Mouse (Mus musculus) left cerebral cortex, adult 8-10 months (tissue): ENCODE measurements at regions not wholly inside any gene's neighbourhood (a gene's known extent, or its start where the extent isn't known, plus 50 kb on each side); places are given as distances from the start of the nearest gene placed in this dataset.

Experiments used
- DNase-seq, 2 experiments: peaks; one replicate each; pipeline ENCODE4 v3.0.0; 2022; ENCODE audit warnings: low spot score in 2 of 2

DNA sequence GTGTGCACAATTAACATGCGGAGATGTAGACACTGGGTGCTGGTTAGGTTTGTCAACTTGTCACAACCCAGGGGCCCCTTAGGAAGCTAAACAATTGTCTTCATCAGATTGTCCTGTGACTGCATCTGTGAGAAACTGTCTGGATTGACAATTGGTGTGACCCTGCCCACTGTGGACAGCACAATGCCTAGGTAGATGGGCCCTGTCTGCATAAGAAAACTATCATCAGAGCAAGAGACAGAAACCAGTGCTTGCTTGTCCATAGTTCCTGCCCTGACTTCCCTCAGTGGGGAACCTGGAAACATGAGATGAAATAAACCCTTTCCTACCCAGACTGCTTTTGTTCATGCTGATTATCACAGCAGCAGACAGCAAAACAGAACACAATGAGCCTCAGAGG lies 63.5 kb upstream of the Tyw5 start:
- DNase-seq: no peak

DNA sequence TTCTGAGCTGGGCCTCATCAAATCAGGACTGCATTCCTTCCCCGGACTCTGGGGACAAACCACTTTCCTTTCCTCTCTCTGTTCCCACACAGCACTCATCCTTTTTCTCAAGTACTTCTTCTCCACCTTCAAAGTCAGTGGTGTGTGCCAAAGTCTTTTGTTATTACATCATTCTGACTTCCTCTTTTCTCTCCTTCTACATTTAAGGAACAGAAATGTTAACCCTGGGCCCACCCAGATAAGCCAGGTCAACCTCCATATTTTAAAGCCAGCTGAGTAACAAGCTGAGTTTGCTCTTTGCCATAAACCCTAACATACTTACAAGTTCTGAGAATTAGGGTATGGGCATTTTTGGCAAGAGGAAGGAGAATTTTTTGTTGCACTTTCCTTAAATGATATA lies 65.3 kb upstream of the Tyw5 start:
- DNase-seq: no peak

DNA sequence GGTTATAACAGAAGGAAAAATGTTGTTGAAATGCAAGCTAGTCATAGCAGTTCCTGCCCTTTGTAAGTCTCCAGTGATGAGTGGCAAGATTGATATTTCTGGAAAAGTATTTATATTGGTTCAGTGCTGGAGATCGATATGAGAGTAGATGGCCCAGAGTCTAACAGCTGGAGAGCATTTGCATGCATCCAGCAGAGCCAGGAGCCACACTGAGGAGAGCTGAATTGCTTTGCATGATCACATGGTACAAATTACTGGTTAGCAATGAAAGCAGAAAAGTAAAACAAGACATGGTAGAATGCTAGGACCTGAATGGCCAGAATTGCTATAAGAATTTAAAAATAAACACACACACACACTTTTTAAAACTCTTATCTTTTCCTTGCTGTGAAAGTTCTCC lies 70.8 kb upstream of the Tyw5 start:
- no peak for DNase-seq

DNA sequence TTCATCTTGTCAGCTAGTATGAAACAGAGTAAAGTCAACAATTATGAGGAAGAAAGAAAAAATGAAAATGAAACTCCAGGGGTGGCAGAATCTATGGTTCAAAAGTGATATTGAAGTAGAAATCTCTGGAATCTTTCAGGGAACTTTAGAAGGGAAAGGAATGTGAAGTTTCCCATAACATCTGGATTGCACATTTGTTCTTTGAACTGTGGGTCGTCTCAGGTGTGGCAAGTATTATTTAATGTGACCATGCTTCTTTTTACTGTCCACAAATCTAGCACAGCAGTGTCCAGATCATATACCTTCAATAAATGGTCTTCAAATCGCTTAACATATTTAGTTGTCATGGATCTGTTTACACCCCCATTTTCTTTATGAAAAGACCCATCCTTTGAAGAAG lies 71.2 kb upstream of the Tyw5 start:
- DNase-seq: no peak

DNA sequence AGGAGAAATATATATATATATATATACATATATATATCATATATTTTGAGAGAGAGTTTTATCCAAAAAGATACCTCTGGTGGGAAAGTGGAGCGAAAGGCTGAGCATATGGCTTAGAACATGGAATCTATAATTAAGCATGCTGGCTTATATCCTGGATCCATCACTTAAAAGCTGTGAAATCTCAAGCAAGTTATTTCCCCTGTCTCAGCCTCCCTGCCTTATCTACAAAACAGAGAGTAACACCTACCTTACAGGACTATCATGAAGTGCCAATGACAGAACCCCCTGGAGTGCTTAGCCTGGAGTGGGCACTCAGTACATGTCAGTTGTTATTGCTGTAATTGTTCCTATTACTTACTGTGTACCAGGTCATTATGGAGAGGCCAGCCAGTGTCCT lies 71.9 kb upstream of the Tyw5 start:
- DNase-seq: no peak

DNA sequence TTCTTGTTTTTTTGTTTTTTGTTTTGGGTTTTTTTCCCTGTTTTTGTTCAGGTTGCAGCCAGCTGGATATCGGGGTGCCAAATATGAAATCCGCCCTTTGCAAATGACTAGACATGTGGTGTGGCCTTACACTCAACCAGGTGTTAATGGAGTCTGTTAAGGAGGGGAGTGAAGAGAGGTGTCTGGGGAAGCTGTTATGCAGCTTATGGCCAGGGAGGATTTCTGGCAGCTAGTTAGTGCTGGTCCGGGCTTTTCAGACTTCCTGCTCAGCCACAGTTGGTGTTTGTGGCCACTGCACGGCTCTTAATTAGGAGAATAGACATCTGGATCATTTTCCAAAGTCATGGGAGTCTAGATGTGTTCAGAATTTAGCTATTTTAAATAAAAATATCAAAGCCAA lies 72.7 kb upstream of the Tyw5 start:
- DNase-seq: no peak

DNA sequence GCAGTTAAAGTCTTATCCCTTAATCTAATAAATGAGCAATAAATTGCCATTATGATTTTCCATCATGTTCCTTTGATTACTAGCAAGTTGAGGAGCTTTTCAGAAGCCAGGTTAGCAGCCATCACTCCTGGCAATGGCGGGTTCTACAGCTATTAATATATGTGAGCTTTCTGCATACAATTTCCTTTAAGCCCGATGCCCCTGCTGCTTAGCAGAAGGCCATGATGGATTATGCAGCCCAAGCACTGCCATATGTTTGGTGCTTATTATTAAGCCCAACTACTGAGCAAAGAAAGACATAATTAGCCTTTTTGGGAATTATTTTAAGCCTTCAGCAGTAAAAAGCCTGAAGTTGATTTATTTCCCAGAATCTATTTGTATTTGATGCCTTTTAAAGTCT lies 82.3 kb upstream of the Tyw5 start:
- DNase-seq: no peak

DNA sequence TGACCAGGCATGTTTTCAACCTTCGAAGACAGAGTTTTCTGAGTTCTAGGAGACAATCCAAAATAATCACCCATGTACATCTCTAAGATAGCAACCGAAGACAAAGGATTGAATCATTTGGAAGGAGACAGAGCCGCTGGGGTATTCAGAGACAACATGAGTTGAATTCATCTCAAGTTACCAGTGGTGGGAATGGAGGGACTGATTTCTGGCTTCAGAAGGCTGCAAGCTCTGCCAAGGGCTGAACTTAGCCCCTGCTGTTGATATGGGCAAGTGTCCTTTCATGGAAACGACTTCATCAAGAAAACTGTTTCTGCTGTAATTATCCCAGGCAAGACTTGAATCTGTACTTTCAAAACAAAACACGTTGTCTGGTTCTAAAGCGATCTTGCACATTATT lies 82.7 kb upstream of the Tyw5 start:
- no peak for DNase-seq

DNA sequence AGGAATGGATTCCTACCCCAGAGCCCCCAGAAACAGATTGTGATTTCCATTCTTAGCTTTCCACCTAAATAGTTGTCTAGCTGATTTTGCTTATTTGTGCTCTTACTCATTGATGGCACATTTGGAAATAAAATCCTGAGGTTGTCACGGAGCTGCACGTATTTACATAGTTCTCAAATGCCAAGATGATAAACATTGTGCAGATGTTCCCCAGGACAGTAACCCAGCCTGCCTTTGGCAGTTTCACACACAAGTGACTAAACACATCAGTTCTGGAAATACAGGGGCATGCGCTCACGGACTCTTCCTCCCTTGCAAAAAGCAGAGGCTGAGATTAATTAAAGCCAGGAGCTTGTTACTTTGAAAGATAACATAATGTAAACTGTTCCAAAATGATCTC lies 83.1 kb upstream of the Tyw5 start:
- DNase-seq: no peak

DNA sequence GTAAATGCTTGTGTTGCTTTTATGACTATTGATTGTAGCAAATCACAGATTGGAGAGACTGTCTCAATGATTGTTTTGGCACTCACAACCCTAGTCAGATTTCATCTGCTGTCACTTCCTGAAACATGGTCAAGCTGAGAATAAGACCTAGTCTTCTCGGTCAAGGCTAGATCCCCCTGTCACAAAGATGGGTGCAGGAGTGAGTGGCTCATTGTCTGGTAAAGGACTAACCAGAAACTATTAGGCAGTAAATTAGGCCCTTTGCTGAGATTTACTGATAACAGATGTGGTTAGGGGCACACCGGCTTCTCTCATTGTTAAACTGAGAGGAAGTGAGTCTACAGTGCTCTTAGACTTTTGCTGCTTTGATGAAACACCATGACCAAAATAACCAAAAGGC lies 85.8 kb upstream of the Tyw5 start:
- no peak for DNase-seq

DNA sequence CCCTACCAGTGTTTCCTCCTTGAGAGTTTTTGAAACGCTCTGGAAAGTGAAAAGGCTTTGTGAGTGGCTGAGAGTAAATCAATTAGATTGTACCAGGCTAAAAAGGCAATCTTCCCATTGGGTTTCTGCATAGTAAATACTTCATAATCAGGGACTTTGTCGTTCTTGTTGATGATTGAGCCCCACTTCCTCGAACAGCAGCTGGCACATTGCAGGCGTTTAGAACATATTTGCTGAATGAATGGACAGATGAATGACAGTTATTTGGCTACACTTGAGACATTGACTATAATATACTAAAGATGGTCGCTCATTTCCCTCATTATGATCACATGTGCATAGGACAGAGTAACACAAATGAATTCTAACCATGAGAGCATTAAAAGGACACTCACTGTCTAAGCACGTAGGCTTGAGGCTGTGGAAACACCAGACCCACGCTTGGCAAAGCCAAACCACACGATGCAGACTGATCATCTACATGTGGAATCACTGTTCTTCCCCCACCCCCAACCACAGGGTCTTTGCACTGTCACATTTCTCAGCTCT lies 90.7 kb upstream of the Tyw5 start:
- DNase-seq: no peak

DNA sequence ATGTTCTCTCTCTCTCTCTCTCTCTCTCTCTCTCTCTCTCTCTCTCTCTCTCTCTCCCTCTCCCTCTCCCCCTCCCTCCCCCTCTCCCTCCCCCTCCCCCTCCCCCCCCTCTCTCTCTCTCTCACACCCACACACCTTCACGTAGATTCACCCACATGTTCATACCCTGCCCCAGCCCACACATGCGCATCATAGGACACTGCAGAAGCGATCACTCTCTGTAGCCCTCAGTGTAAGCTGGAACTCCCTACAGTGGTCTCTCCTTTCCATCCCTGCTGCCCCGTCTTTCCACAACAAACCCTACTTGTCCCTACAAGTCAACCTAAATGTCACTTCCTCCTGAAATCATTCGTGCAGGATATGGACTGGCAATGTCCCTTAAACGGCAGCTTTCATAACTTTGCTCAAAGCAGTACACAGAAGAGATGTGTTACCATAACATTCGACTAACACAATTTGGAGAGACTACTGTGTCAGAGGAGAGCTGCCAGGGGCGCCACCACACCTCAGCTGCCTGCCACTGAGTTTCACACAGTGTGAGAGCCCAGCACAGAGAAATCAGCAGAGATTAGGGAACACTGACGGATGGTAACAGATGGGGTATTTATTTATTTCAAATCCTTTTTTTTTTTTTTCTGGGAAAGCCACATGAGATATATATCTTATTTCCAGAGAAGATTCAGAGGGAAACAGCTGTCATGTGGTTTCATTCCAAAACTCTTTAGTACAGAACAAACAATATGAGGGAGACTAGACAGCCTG lies 103.6 kb upstream of the Tyw5 start:
- DNase-seq: no peak

DNA sequence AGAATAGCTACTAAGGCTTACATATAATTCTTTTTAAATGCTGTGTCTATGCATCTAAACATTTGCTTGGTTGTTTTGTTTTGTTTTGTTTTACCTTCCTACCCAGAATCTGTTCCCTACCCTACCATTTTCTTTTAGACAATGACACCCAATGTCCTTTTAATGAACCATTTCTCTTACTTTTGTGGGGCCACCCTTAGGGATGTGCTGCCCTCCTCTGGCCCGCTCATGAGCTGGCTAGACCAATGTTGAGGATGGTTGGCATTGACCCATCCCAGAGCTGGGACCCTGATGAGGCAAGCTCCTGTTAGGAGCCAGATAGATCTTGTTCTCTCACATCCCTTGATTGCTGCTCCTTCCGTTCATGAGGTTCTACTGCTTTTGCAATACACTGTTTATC lies 105.0 kb upstream of the Tyw5 start:
- no peak for DNase-seq

DNA sequence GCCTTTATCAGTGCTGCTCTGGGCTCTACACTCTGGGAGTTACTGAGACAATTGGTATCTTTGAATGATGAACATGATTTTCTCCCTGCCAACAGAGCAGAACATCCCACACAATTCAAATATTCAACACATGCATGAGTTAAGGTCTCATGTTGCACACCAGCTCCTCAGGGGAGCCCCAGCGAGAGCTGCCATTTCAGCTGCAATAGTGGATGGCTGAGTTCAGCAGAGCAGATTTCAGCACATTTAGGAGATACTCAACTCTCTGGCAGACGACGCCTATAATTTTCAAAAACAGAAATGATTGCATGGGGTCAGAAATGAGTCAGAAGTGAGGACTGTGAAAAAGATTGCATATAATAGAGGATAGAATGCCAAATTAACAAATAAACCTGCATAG lies 105.6 kb upstream of the Tyw5 start:
- DNase-seq: no peak

DNA sequence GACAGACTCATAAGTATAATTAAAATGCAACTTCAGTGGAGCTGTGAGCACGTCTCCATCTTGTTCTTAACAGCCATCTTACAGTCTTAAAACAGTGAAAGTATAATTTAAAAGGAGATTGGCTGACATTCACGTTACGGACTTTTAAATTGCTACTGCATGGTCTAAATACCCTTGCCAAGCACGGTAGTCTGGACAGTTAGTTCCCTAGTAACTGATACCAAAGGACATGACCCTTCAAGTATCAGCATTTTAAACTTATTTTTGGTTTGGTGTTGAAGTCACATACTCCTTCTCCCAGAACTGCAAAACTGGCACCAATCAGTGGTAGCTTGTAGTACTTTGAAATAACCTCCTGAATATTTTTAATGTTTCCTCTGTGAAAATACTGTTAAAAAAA lies 119.1 kb upstream of the Tyw5 start:
- no peak for DNase-seq

DNA sequence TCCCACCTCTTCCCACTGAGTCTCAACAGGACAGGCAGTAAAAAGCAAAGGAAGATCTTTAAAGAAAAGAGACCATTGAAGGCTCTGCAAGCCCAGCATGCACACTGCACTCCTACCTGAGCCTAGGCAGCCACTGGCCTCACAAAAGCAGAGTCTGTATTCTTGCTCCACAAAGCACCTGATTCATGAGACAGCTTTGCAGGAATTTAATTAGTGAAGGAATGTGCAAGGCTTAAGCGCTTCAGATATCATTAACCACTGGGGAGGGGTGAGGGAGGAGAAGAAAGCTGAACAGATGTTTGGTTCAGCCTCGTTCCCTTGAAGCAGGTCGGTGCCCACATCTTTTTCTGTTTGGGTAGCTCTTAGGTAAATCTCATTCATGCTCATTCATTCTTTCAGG lies 121.8 kb upstream of the Tyw5 start:
- DNase-seq: no peak

DNA sequence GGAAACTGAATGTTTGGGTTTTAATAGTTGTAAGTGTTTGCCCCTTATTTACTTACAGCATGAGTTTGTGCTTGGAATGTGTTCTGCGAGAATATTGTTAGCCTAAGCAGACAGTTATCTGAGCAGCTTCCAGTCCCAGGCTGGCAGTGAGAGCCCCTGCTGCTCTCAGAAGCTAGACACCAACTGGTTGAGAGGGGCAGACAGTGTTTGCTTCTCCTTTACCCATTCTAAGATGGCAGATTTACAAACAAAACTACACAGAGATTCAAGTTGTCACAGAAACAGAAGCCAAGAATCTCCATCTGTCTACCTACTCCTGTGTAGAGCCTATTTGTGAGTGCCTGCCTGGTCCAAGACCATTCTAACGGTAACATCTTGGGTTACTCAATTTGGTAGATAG lies 122.4 kb upstream of the Tyw5 start:
- DNase-seq: no peak

DNA sequence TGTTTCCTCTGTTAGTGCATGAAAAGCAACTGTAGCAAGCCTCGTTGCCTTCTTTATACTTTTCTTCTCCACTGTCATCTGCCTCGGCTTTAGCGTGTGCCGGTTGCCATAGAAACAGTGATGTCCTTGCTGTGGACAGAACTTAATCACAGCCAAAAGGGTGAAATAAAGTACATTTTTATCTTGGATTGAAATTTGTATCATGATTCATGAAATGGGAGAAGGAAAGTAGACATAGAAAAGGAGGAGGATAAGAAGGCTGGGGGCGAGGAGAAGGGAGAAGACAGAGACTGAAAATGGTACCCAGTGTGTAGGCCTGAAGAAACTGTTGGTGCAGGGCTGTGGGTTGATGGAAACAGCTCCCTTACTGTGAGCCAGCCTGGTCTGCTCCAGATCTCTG lies 130.5 kb upstream of the Tyw5 start:
- DNase-seq: peak in 1 of 2 experiments; percentile 65

DNA sequence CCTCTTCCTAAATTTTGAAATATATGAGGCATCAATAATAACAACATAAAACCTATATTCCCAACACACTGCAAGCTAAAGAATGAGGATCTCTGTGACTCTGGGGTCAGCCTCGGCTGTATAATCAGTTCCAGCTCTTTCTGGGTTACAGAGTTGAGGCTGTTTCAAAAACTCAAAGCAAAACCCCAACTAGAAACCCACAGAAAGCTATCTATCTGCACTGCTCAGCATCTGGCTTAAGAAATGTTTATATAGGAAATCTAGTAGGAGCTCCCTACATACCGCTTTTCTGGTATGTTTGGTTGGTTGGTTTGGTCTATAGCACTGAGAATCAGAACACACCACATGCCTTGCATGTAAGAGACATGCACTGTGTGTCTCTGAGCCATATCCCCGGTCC lies 137.8 kb upstream of the Tyw5 start:
- DNase-seq: no peak

DNA sequence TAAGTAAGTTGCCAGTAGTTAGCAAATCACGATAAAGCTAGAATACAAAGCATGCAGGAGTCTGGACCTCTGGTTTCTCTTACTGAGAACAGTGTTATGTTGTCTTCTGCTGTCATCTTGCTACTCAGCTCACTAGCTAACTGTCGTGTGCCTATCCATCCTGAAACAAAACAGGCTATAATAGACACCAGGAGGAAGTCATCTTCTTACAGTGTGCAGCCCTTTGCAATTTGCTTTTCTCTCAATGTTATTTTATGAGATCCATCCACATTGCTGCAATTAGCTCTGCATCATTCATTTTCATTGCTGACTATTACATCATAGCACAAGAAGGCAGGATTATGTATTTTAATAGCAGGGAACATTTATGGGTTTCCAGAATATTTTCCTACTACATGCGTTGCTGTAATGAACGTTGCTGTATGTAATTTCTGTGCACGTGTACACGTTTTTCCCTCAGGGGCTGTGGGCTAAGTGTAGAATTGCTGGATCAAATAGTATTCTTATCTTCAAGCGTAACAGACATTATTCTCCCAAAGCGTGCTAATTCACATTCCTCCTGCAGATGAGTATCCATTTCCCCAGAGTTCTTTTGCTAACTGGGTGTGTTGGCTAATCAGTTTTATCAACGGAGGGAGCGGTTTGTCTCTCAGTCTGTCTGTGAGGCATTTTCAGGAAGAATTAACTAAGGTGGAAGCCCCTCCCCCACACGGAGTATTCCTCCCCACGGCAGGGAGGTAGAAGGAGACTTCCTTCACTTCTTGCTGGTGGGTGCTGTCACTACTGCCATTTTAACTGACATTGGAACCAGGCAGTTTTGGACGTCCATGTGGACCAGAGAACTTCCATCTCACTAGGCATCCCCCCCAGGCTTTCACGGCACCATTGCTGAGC lies 139.1 kb upstream of the Tyw5 start:
- DNase-seq: no peak

DNA sequence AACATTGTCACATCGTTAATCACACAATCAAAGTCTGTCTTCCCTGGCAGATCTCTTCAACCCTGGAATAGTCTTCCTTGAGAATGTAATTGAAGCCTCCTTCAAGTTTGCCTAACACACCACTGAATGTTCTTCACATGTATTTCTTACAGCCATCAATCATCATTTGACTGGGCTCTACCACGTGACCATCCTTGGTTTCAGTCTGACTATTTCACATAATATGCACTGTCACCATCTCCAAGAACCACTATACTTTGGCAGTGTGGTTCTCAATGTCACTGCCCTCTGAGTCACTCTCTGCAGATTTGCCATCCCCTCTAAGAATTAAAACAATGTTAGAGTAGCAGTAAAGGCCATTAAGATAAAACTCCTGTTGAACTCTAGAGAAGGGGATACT lies 154.6 kb upstream of the Tyw5 start:
- no peak for DNase-seq

DNA sequence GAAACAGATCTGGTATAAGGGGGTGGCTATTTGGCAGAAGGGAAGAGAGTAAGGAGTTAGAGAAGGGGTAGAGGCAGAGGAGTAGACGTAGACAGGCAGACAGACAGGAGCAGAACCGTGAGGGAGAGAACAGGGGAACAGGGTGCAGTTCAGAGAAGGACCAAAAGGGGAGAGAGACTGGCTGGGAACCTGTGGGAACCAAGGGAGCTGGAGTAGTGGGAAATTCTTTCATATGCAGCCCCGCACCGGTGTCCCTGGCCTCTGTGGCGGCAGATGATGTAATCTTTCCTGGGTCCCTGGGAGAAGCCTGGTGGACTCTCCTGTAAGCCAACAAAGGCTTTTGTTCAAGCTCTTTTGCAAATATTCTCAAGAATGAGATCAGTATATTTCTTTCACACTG lies 157.8 kb upstream of the Tyw5 start:
- DNase-seq: no peak

DNA sequence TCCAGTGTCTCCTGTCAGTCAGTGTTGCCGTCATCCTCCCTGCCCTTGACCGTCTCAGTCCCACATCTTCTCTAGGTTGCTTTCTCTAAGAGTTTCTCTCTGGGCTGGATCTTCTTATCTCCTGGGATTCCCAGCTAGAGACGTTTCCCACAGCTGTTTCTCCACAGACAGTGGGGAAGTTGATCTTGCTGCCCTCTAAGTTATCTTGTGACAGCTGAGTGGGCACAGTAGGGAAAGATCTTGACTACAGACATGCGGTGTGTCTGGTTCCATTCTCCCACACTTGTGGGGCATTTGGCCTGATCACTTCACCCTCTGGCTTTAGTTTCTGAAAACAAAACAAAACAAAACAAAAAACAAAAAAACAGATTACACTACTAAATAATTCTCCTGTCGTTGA lies 165.2 kb upstream of the Tyw5 start:
- DNase-seq: no peak
